Mouse (Mus musculus): ENCODE data around the gene Rbms3. TPM values are rescaled to one million over a fixed set of nuclear protein-coding genes. Genes with fewer than 3 reads are reported as not detected.
A peak's percentile ranks its signal among the peaks of the same experiment; 100 is the strongest.

Gene Rbms3
- polyA plus RNA-seq, 1 experiment from 2014 or later, result 8.2 TPM

GRCm38 (mm10) chr9:117583638-117584037 lies 46.1 kb downstream of the Rbms3 start:
- H3K27ac ChIP-seq, result no peak overlapping the region
- no peaks in the 10 kb centered on the region for H3K27me3 ChIP-seq (ENCODE audit: poor library complexity, severe bottlenecking)
- no peak overlapping the region for H3K4me3 ChIP-seq
- DNase-seq (ENCODE audit: extremely low spot score, low spot score), result no peak
- WGBS, result 82% methylated on average over 7 of the region's 7 CpGs
- H3K4me1 ChIP-seq, result no peaks in the 10 kb centered on the region
- no peaks in the 10 kb centered on the region for H3K36me3 ChIP-seq (replicated peaks)
- peaks cover 7% of the 10 kb centered on the region; the same call in 1 of the 2 replicates for H3K9me3 ChIP-seq

DNA sequence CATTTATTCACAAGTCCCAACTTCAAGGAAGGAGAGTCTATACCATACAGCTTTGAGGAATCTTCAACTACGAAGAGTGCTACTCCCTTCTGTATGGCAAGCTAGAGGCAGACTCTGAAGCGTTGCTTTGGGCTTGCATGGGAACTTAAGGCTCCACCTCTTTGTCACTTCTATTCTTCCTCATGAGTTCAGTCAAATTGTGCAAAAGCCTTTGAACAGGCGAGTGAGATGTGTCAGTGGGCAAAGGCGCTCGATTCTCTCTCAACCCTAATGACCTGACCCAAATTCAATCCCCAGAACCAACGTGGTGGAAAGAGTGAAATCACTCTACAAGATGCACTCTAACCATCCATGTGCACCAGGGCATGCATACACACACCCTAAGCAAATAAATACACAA lies 47.1 kb downstream of the Rbms3 start:
- no peak overlapping the region for H3K4me3 ChIP-seq
- peaks cover 7% of the 10 kb centered on the region; the same call in 1 of the 2 replicates for H3K9me3 ChIP-seq
- H3K36me3 ChIP-seq (replicated peaks), result no peaks in the 10 kb centered on the region
- no peak overlapping the region for H3K27ac ChIP-seq
- H3K27me3 ChIP-seq (ENCODE audit: poor library complexity, severe bottlenecking), result no peaks in the 10 kb centered on the region
- 76% methylated on average over 6 of the region's 6 CpGs for WGBS
- DNase-seq (ENCODE audit: extremely low spot score, low spot score), result no peak
- no peaks in the 10 kb centered on the region for H3K4me1 ChIP-seq

DNA sequence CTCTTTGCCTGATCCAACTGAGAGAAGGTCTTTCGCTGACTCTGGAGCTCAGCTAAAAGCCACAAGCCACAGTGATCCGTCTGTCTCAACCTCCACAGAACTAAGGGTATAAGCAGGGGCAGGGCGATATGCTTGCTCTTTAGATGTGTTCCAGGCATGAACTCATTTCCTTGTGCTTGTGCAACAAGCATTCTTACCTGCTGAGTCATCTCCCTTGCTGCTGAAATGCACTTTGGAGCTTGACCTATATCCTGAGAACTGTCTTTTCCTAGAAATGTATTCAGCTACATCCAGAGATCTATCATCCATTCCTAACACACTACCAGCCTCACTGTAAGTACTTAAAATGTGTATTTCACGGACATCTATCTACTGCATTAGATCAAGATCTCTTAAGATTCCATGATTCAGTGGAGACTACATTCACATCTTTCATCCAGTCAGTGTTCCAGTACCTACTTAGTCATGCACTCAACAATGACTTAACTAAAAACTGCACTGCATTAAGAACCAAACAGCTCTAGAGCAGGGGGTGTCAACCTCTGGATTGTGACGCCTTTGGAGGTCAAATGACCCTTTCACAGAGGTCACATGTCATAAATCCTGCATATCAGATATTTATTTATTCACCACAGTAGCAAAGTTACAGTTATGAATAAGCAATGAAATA lies 58.4 kb downstream of the Rbms3 start:
- WGBS, result 86% methylated on average over 5 of the region's 5 CpGs
- no peaks in the 10 kb centered on the region for H3K27me3 ChIP-seq (ENCODE audit: poor library complexity, severe bottlenecking)

GRCm38 (mm10) chr9:117570240-117570821 lies 59.4 kb downstream of the Rbms3 start:
- H3K27ac ChIP-seq, result no peak overlapping the region
- no peaks in the 10 kb centered on the region for H3K4me1 ChIP-seq
- WGBS, result 92% methylated on average over 7 of the region's 7 CpGs
- no peaks in the 10 kb centered on the region for H3K27me3 ChIP-seq (ENCODE audit: poor library complexity, severe bottlenecking)
- H3K36me3 ChIP-seq (replicated peaks), result no peaks in the 10 kb centered on the region
- no peak overlapping the region for H3K4me3 ChIP-seq
- H3K9me3 ChIP-seq, result no peaks in the 10 kb centered on the region
- DNase-seq (ENCODE audit: extremely low spot score, low spot score), result no peak

More for the DNA sequence above, 58.4 kb downstream of the Rbms3 start:
- H3K9me3 ChIP-seq, result no peaks in the 10 kb centered on the region
- no peak for DNase-seq (ENCODE audit: extremely low spot score, low spot score)
- no peak overlapping the region for H3K4me3 ChIP-seq
- H3K27ac ChIP-seq, result no peak overlapping the region
- no peaks in the 10 kb centered on the region for H3K36me3 ChIP-seq (replicated peaks)
- H3K4me1 ChIP-seq, result no peaks in the 10 kb centered on the region

GRCm38 (mm10) chr9:117566293-117566692 lies 63.4 kb downstream of the Rbms3 start:
- Histone ChIP-seq H3K9me3 (no peaks in the 10 kb centered on the region), H3K36me3 (replicated peaks) (no peaks in the 10 kb centered on the region), H3K4me1 (no peaks in the 10 kb centered on the region), H3K27ac (no peak overlapping the region), H3K27me3 (ENCODE audit: poor library complexity, severe bottlenecking) (no peaks in the 10 kb centered on the region), H3K4me3 (no peak overlapping the region)
- 80% methylated on average over 10 of the region's 10 CpGs for WGBS
- no peak for DNase-seq (ENCODE audit: extremely low spot score, low spot score)

DNA sequence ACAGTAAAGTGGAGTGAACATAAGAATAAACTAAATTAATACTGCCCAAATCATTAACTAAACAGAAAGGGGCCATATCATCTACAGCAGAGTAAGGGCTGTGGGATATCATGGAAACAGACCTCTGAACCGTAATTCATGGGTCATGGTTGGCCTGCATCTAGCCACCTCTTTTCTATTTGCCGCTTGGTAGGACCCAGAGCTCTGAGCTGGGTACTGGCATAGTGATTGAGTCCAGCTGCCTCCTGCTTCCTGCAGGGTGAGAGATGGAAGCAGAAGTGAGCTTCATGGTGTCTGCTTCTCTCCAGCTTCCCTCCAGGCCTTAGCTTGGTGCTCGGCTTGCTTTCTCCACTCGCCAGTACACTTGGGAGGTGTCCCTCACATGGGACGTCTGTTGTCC lies 71.2 kb downstream of the Rbms3 start:
- H3K27me3 ChIP-seq (ENCODE audit: poor library complexity, severe bottlenecking), result no peaks in the 10 kb centered on the region
- DNase-seq (ENCODE audit: extremely low spot score, low spot score), result no peak
- no peak overlapping the region for H3K27ac ChIP-seq
- 89% methylated on average over 5 of the region's 5 CpGs for WGBS
- no peaks in the 10 kb centered on the region for H3K9me3 ChIP-seq
- peaks cover 8% of the 10 kb centered on the region; the same call in 1 of the 2 replicates for H3K4me1 ChIP-seq
- H3K36me3 ChIP-seq (replicated peaks), result no peaks in the 10 kb centered on the region
- no peak overlapping the region for H3K4me3 ChIP-seq

DNA sequence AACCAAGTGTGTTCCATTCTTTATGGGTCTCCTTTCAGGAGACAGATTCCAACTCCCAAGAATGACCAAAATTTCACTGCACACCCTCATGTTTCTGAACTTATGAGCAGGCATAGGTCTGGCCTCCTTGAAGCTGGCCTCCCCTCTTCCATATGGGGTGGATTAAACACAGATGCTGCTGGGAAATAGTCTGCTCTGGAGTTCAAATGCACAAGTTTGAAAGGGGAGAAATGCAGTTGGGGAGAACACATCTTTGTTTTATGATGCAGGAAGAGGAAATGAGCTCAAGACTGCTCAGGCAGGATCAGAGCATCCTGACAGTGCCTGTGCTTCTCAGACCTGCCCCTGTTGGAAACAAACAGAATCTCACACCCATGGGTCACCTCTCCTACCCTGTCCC lies 75.4 kb downstream of the Rbms3 start:
- 0 out of 2 replicates have a peak overlapping the region, but pooled peaks have one; percentile 11 for H3K27ac ChIP-seq
- DNase-seq (ENCODE audit: extremely low spot score, low spot score), result no peak
- no peaks in the 10 kb centered on the region for H3K36me3 ChIP-seq (replicated peaks)
- H3K27me3 ChIP-seq (ENCODE audit: poor library complexity, severe bottlenecking), result no peaks in the 10 kb centered on the region
- H3K9me3 ChIP-seq, result no peaks in the 10 kb centered on the region
- peaks cover 8% of the 10 kb centered on the region; the same call in 1 of the 2 replicates for H3K4me1 ChIP-seq
- H3K4me3 ChIP-seq, result no peak overlapping the region

DNA sequence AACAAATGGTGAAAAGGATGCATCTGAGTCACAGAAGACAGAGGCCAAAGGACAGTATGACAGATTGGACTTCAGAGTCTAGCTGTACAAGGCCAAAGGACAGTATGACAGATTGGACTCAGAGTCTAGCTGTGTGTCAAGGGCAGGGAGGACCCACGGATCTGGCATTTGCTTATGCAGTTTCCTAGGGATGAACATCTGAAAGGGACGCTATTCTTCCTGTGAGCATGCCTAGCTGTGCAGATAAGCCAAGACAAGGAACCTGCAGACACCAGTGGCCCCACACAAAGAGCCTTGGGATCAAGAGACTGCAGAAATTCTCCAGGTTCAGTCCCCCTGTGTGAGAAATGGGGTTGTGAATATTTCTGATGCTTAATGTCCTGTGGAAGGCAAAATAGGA lies 100.4 kb downstream of the Rbms3 start:
- no peak for DNase-seq (ENCODE audit: extremely low spot score, low spot score)
- Histone ChIP-seq H3K4me3 (no peak overlapping the region), H3K36me3 (replicated peaks) (no peaks in the 10 kb centered on the region), H3K4me1 (no peaks in the 10 kb centered on the region), H3K27ac (no peak overlapping the region), H3K9me3 (no peaks in the 10 kb centered on the region), H3K27me3 (ENCODE audit: poor library complexity, severe bottlenecking) (no peaks in the 10 kb centered on the region)
- WGBS, result 81% methylated on average over 2 of the region's 2 CpGs

DNA sequence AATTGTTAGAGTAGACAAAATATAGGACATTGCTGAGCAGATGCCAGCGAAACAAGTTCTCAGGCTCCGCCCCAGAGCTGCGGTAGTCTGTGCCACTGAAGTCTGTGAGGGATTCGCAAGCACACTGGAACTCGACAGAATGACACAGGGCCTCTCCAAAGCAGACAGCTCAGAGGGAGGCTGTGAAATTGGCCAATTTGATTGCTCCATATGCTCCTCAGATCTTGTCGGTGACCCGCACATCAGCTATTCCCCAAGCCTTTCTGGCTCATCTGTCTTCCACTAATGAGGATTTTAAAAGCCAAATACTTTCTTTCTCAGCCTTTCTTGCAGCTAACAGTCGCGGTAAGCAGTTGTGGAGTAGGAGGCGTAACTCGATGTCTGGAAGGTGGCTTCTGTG lies 120.8 kb downstream of the Rbms3 start:
- no peak overlapping the region for H3K27ac ChIP-seq
- no peaks in the 10 kb centered on the region for H3K4me1 ChIP-seq
- no peaks in the 10 kb centered on the region for H3K27me3 ChIP-seq (ENCODE audit: poor library complexity, severe bottlenecking)
- no peak overlapping the region for H3K4me3 ChIP-seq
- no peak for DNase-seq (ENCODE audit: extremely low spot score, low spot score)
- WGBS, result 88% methylated on average over 11 of the region's 11 CpGs
- H3K9me3 ChIP-seq, result no peaks in the 10 kb centered on the region
- no peaks in the 10 kb centered on the region for H3K36me3 ChIP-seq (replicated peaks)

DNA sequence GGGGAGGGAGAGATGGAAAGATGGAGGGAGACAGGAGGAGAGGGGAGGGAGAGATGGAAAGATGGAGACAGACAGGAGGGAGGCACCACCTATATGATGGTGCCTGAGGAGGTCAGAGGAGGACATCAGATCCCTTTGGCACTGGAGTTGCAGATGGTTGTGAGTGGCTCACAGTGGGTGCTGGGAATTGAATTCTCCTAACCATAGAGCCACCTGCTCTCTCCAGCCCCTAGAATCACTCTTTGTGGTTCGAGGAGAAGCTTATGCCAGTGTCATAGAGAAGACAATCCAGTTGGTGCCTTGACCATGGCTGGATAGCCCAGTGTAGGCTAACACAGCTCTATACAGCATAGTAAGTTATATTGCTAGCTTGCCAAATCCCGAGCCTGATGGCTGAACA lies 137.8 kb downstream of the Rbms3 start:
- Histone ChIP-seq H3K36me3 (replicated peaks) (no peaks in the 10 kb centered on the region), H3K4me1 (no peaks in the 10 kb centered on the region), H3K27ac (no peak overlapping the region), H3K9me3 (no peaks in the 10 kb centered on the region), H3K27me3 (ENCODE audit: poor library complexity, severe bottlenecking) (no peaks in the 10 kb centered on the region), H3K4me3 (no peak overlapping the region)
- 83% methylated on average over 2 of the region's 2 CpGs for WGBS
- DNase-seq (ENCODE audit: extremely low spot score, low spot score), result no peak

GRCm38 (mm10) chr9:117484396-117484795 lies 145.3 kb downstream of the Rbms3 start:
- H3K4me3 ChIP-seq, result no peak overlapping the region
- no peak for DNase-seq (ENCODE audit: extremely low spot score, low spot score)
- no peaks in the 10 kb centered on the region for H3K4me1 ChIP-seq

DNA sequence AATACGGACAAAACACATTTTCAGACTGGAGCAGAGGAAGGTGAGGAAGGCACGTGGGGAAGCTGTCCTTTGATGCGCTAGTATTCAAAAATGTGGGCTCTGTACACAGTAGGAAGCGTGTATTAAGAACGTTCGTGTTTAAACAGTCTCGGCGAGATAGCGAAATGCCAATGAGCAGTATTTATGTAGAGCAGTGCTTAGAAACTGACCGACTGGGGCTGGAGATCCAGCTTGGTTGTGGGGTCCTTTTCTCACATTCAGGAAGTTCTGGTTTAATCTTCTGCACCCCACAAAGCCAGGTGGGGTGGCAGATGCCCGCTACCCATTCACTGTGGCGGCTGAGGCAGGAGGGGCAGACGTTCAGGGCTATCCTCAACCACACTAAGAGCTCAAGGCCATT lies 153.0 kb downstream of the Rbms3 start:
- Histone ChIP-seq H3K9me3 (no peaks in the 10 kb centered on the region), H3K4me3 (no peak overlapping the region), H3K4me1 (peaks cover 12% of the 10 kb centered on the region), H3K27me3 (ENCODE audit: poor library complexity, severe bottlenecking) (no peaks in the 10 kb centered on the region), H3K27ac (no peak overlapping the region), H3K36me3 (replicated peaks) (no peaks in the 10 kb centered on the region)
- WGBS, result 78% methylated on average over 13 of the region's 13 CpGs
- DNase-seq (ENCODE audit: extremely low spot score, low spot score), result no peak

More at GRCm38 (mm10) chr9:117484396-117484795, 145.3 kb downstream of the Rbms3 start:
- Histone ChIP-seq H3K27me3 (ENCODE audit: poor library complexity, severe bottlenecking) (no peaks in the 10 kb centered on the region), H3K27ac (no peak overlapping the region), H3K9me3 (no peaks in the 10 kb centered on the region), H3K36me3 (replicated peaks) (no peaks in the 10 kb centered on the region)
- WGBS, result 93% methylated on average over 5 of the region's 5 CpGs

DNA sequence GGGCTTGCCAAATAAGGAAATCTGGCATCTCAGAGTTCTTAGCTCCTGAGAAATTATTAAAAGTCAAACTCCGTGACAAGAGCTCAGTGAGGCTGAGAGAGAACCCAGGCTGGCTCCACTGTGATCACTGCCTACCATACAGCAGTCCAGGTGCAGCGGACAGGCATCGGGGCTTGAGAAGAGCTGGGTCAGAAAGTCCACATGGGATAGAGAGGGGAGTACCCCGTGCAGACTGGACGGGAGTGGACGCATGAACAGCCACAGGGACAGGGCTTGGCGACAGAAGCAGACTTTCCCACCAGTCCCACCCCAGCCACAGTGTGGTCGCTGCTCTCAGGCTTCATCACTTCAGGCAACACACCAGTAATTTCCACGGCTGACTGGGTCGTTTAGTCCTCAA lies 176.9 kb downstream of the Rbms3 start:
- Histone ChIP-seq H3K36me3 (replicated peaks) (no peaks in the 10 kb centered on the region), H3K27ac (no peak overlapping the region), H3K9me3 (no peaks in the 10 kb centered on the region), H3K4me1 (peaks cover 4% of the 10 kb centered on the region; the same call in 1 of the 2 replicates), H3K27me3 (ENCODE audit: poor library complexity, severe bottlenecking) (no peaks in the 10 kb centered on the region), H3K4me3 (no peak overlapping the region)
- DNase-seq (ENCODE audit: extremely low spot score, low spot score), result no peak
- 83% methylated on average over 10 of the region's 10 CpGs for WGBS

All from forebrain, embryonic 10.5 days (tissue).